In genomic region chr1:179326262-179326964, GRCm38 (mm10) we compare ENCODE assay signal across 9 mouse cellular contexts.
DNase-seq lines count a peak whose midpoint lies in the region; ATAC-seq lines count a peak whose summit lies in the region.
"Had no signal": no experiment of that assay in that cellular context is flagged by ENCODE, and none has a peak within 500 bp of the region (broad histone marks: within the 10 kb centered on the region; RNA-seq: fewer than 3 reads in every experiment).

No protein-coding gene starts in this region.

- no peak overlapping the region for H3K9ac ChIP-seq in forebrain, embryonic 16.5 days (replicated peaks; ENCODE audit: low read depth, low read length)
- no peak overlapping the region for H3K9ac ChIP-seq in neural tube, embryonic 13.5 days

- peak overlapping the region; percentile 54 for H3K27ac ChIP-seq in forebrain, embryonic 16.5 days (ENCODE audit: low read length)
- peak overlapping the region; percentile 64 for H3K27ac ChIP-seq in neural tube, embryonic 13.5 days (replicated peaks)
- H3K27ac ChIP-seq in heart, embryonic 10.5 days = no peak overlapping the region
- H3K27ac ChIP-seq: gastrocnemius, adult 2 months had no signal

- no peak overlapping the region for H3K4me3 ChIP-seq in forebrain, embryonic 16.5 days (replicated peaks; ENCODE audit: low read length)
- no peak overlapping the region for H3K4me3 ChIP-seq in neural tube, embryonic 13.5 days
- no peak overlapping the region for H3K4me3 ChIP-seq in heart, embryonic 10.5 days
- H3K4me3 ChIP-seq: gastrocnemius, adult 2 months had no signal

- H3K36me3 ChIP-seq in forebrain, embryonic 16.5 days (ENCODE audit: control insufficient read depth, insufficient read depth) = no peaks in the 10 kb centered on the region
- H3K36me3 ChIP-seq in neural tube, embryonic 13.5 days = no peaks in the 10 kb centered on the region
- no peaks in the 10 kb centered on the region for H3K36me3 ChIP-seq in heart, embryonic 10.5 days

- WGBS in forebrain, embryonic 16.5 days = 75% methylated on average over 9 of the region's 9 CpGs
- WGBS in neural tube, embryonic 13.5 days = 73% methylated on average over 9 of the region's 9 CpGs
- WGBS in heart, embryonic 10.5 days = 87% methylated on average over 9 of the region's 9 CpGs

- H3K27me3 ChIP-seq in forebrain, embryonic 16.5 days (replicated peaks; ENCODE audit: control insufficient read depth, insufficient read depth, low read length) = no peaks in the 10 kb centered on the region
- no peaks in the 10 kb centered on the region for H3K27me3 ChIP-seq in neural tube, embryonic 13.5 days
- H3K27me3 ChIP-seq in heart, embryonic 10.5 days (ENCODE audit: insufficient read depth, poor library complexity, severe bottlenecking) = no peaks in the 10 kb centered on the region

- H3K4me2 ChIP-seq in forebrain, embryonic 16.5 days (ENCODE audit: low read length) = no peak overlapping the region
- no peak overlapping the region for H3K4me2 ChIP-seq in neural tube, embryonic 13.5 days

- peak; percentile 76 for DNase-seq in brain, adult 2 months (ENCODE audit: low read depth, low spot score)
- peak; percentile 18 for DNase-seq in layer of hippocampus, adult 9-10 months (ENCODE audit: low spot score)
- no peak for DNase-seq in urinary bladder, postnatal 10 days (ENCODE audit: low spot score)
- no peak for DNase-seq in heart, embryonic 10.5 days (ENCODE audit: low spot score)
- DNase-seq in thymus, postnatal 0 days (ENCODE audit: low spot score) = no peak
- DNase-seq: gastrocnemius, adult 2 months had no signal

- peaks cover 15% of the 10 kb centered on the region; the same call in 1 of the 2 replicates for H3K4me1 ChIP-seq in forebrain, embryonic 16.5 days (replicated peaks; ENCODE audit: control insufficient read depth, insufficient read depth, low read length)
- H3K4me1 ChIP-seq in neural tube, embryonic 13.5 days (replicated peaks) = peaks cover 35% of the 10 kb centered on the region
- H3K4me1 ChIP-seq in heart, embryonic 10.5 days = no peaks in the 10 kb centered on the region

- no peaks in the 10 kb centered on the region for H3K9me3 ChIP-seq in forebrain, embryonic 16.5 days (ENCODE audit: control insufficient read depth, low read length)
- H3K9me3 ChIP-seq in neural tube, embryonic 13.5 days = no peaks in the 10 kb centered on the region
- no peaks in the 10 kb centered on the region for H3K9me3 ChIP-seq in heart, embryonic 10.5 days

- ATAC-seq in forebrain, embryonic 16.5 days = peak; percentile 89
- ATAC-seq in neural tube, embryonic 13.5 days (ENCODE audit: low read depth) = peak; percentile 83
- ATAC-seq: intestine, embryonic 16.5 days had no signal

Comparison
In these comparisons a context has a peak if more than half of its experiments do, and no peak if none do; other contexts are left out.
1. DNase-seq: peak in brain, adult 2 months (single experiment) and layer of hippocampus, adult 9-10 months (single experiment); none in urinary bladder, postnatal 10 days (single experiment), heart, embryonic 10.5 days (single experiment) and thymus, postnatal 0 days (single experiment).